In genomic region chr7:78578111-78578460, GRCm38 (mm10) we compare ENCODE assay signal across 8 mouse cellular contexts.
DNase-seq lines count a peak whose midpoint lies in the region; ATAC-seq and TF ChIP-seq lines count a peak whose summit lies in the region.

No protein-coding gene starts in this region.

- H3K9me3 ChIP-seq in forebrain, embryonic 11.5 days (ENCODE audit: control insufficient read depth, low read length) = no peaks in the 10 kb centered on the region
- no peaks in the 10 kb centered on the region for H3K9me3 ChIP-seq in midbrain, embryonic 15.5 days

- peak overlapping the region; percentile 64 for H3K9ac ChIP-seq in forebrain, embryonic 11.5 days (ENCODE audit: low read length)
- H3K9ac ChIP-seq in midbrain, embryonic 15.5 days = peak overlapping the region; percentile 62

- no peaks in the 10 kb centered on the region; the same call in none of the 2 replicates for H3K27me3 ChIP-seq in kidney, adult 2 months (replicated peaks; ENCODE audit: control insufficient read depth, insufficient read depth, low read length)
- peaks cover 15% of the 10 kb centered on the region for H3K27me3 ChIP-seq in forebrain, embryonic 11.5 days (ENCODE audit: control insufficient read depth, insufficient read depth, low read length)
- 0 out of 2 replicates have a peak, but pooled peaks cover 12% of the 10 kb centered on the region for H3K27me3 ChIP-seq in midbrain, embryonic 15.5 days (replicated peaks)

- H3K4me1 ChIP-seq in kidney, adult 2 months (ENCODE audit: control insufficient read depth, insufficient read depth, low read length) = 0 out of 2 replicates have a peak, but pooled peaks cover 2% of the 10 kb centered on the region
- H3K4me1 ChIP-seq in forebrain, embryonic 11.5 days (replicated peaks; ENCODE audit: control insufficient read depth, insufficient read depth, low read length) = peaks cover 4% of the 10 kb centered on the region; the same call in 1 of the 2 replicates
- H3K4me1 ChIP-seq in midbrain, embryonic 15.5 days = peaks cover 46% of the 10 kb centered on the region

- H3K27ac ChIP-seq in kidney, adult 2 months (ENCODE audit: insufficient read depth, low read depth, low read length) = no peak overlapping the region
- peak overlapping the region; percentile 37; the same call in 1 of the 2 replicates for H3K27ac ChIP-seq in forebrain, embryonic 11.5 days (ENCODE audit: low read depth, low read length)
- H3K27ac ChIP-seq in midbrain, embryonic 15.5 days = peak overlapping the region; percentile 91

- peak overlapping the region; percentile 85 for H3K4me2 ChIP-seq in forebrain, embryonic 11.5 days (ENCODE audit: low read depth, low read length, severe bottlenecking)
- H3K4me2 ChIP-seq in midbrain, embryonic 15.5 days = peak overlapping the region; percentile 87

- TF ChIP-seq POLR2A in kidney, adult 2 months (IDR thresholded peaks at IDR 0.05; ENCODE audit: low read depth, low read length) = no peak

- peak overlapping the region; percentile 11; the same call in 1 of the 2 replicates for H3K4me3 ChIP-seq in kidney, adult 2 months (ENCODE audit: insufficient read depth, low read depth, low read length)
- H3K4me3 ChIP-seq in forebrain, embryonic 11.5 days (ENCODE audit: low read depth, low read length) = peak overlapping the region; percentile 54
- H3K4me3 ChIP-seq in midbrain, embryonic 15.5 days = peak overlapping the region; percentile 67

- DNase-seq in kidney, adult 2 months = no peak
- no peak for DNase-seq in kidney, postnatal 14 days
- peak; percentile 33 for DNase-seq in adrenal gland, postnatal 25 days
- peak; percentile 80 for DNase-seq in forebrain, embryonic 11.5 days (ENCODE audit: low spot score)
- peak; percentile 62 to 64 for DNase-seq in layer of hippocampus, postnatal 14 days (ENCODE audit: low spot score in 2 of 2)
- peak; percentile 59 for DNase-seq in thymus, postnatal 4 days
- no peak for DNase-seq in ovary, postnatal 10 days (ENCODE audit: low spot score)

- ATAC-seq in forebrain, embryonic 11.5 days (replicated peaks; ENCODE audit: low FRiP score) = peak; percentile 64
- peak; percentile 71 for ATAC-seq in midbrain, embryonic 15.5 days (replicated peaks)

- H3K36me3 ChIP-seq in kidney, adult 2 months (ENCODE audit: control insufficient read depth, insufficient read depth, low read length) = no peaks in the 10 kb centered on the region
- H3K36me3 ChIP-seq in forebrain, embryonic 11.5 days (ENCODE audit: control insufficient read depth, insufficient read depth, low read length) = no peaks in the 10 kb centered on the region
- no peaks in the 10 kb centered on the region for H3K36me3 ChIP-seq in midbrain, embryonic 15.5 days (replicated peaks)

- WGBS in kidney, adult 2 months = under 1% methylated on average over 19 of the region's 23 CpGs
- whole genome bisulfite sequencing in forebrain, embryonic 11.5 days = 0% methylated on average over 16 of the region's 23 CpGs
- WGBS in midbrain, embryonic 15.5 days = under 1% methylated on average over 21 of the region's 23 CpGs

- TF ChIP-seq CTCF in kidney, adult 2 months (conservative IDR thresholded peaks at IDR 0.05; ENCODE audit: insufficient read depth, insufficient read length, low read depth, low read length) = no peak

Comparison
In these comparisons a context has a peak if more than half of its experiments do, and no peak if none do; other contexts are left out.
1. DNase-seq: peak in adrenal gland, postnatal 25 days (single experiment), forebrain, embryonic 11.5 days (single experiment), layer of hippocampus, postnatal 14 days (2 of 2) and thymus, postnatal 4 days (single experiment); none in kidney, adult 2 months (single experiment), kidney, postnatal 14 days (single experiment) and ovary, postnatal 10 days (single experiment).
2. H3K4me3 ChIP-seq: peak in every context shown above with its lines; median percentile 67 in midbrain, embryonic 15.5 days; 54 in forebrain, embryonic 11.5 days; 11 in kidney, adult 2 months.